Mouse (Mus musculus) brain, adult 10 weeks (tissue): ENCODE data around the gene Dglucy. TPM values are rescaled to one million over a fixed set of nuclear protein-coding genes. Genes with fewer than 3 reads are reported as not detected.

Experiments used
- polyA plus RNA-seq: library from polyadenylated mRNA; stranded (reverse); fragments of 350-450 nt; fragmentation: Illumina TruSeq; extraction: RNeasy Lipid Tissue Mini Kit (QIAGEN cat#74804); gene quantifications from one replicate; pipeline ENCODE4 v1.2.3, GENCODE M21; 2015; ENCODE audit warnings: low read depth, low replicate concordance

Gene Dglucy
- polyA plus RNA-seq = 6.9 TPM

GRCm38 (mm10) chr12:100778934-100779865 is at the start of gene Dglucy:
TSS of gene Dglucy (plus strand) at chr12:100779057.

GRCm38 (mm10) chr12:100907598-100908297 is 128.9 kb downstream of the Dglucy start, which contains the start of gene Gpr68:
TSS of gene Gpr68 (minus strand) at chr12:100908198.

Other genes with a start within 250 kb of the Dglucy start
- 12.6 TPM for gene Rps6ka5, start 52.1 kb upstream of the Dglucy start, polyA plus RNA-seq
- 11.2 TPM for gene Gpr68, start 129.1 kb downstream of the Dglucy start, polyA plus RNA-seq
- gene Ccdc88c, start 250.0 kb downstream of the Dglucy start, polyA plus RNA-seq = 19.6 TPM